Mouse (Mus musculus): ENCODE data around the gene Spata5. TPM values are rescaled to one million over a fixed set of nuclear protein-coding genes. Genes with fewer than 3 reads are reported as not detected.

Gene Spata5
- polyA plus RNA-seq, 1 experiment from 2014 or later: 29.8 TPM

- Histone ChIP-seq H3K4me3 (ENCODE audit: low read length) (no peak overlapping the region), H3K27me3 (ENCODE audit: control insufficient read depth, insufficient read depth, low read depth, low read length) (no peaks in the 10 kb centered on the region), H3K4me2 (ENCODE audit: low read depth, low read length) (no peak overlapping the region), H3K4me1 (replicated peaks; ENCODE audit: control insufficient read depth, insufficient read depth, low read length) (no peaks in the 10 kb centered on the region), H3K9ac (ENCODE audit: low read length) (no peak overlapping the region), H3K9me3 (ENCODE audit: control insufficient read depth, low read length) (no peaks in the 10 kb centered on the region), H3K27ac (ENCODE audit: low read length) (no peak overlapping the region), H3K36me3 (ENCODE audit: control insufficient read depth, insufficient read depth, low read length) (no peaks in the 10 kb centered on the region)
- 82% methylated on average over 6 of the region's 6 CpGs for WGBS
- ATAC-seq (ENCODE audit: low read depth): no peak
Measured at GRCm38 (mm10) chr3:37387310-37387709, 32.4 kb upstream of the Spata5 start.

DNA sequence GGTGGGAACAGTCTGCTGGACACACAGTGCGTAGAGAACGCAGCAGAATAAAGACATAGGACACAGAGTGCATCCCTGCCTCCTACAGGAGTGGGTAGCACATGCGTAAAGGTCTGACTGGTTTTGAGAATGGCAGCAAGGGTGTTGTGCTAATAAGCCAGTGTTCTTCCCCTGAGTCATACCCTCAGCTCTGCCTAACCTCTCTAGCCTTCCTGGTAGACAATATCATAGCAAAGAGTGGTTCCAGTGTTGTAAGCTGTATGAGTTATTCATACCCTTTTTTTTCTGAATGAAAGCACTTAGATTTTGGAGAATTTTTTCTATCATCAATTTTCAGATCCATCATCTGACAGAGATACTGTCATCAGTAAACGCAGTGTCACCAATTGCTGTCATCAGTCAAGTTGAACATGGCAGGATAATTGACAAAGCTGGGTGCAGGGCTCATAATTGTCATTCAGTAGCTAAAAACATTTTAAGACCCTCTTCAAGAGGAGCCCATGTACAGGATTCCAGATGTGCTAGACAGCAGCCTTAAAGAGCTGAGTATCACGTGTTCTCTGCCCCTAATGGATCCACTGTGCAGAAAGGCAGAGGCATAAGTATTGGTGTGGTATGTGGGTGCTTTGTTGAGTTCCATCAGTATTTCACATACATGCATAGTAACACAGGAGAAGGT, 22.6 kb upstream of the Spata5 start:
- WGBS: 87% methylated on average over 5 of the region's 5 CpGs
- Histone ChIP-seq H3K27ac (ENCODE audit: low read length) (peak overlapping the region; percentile 64), H3K36me3 (ENCODE audit: control insufficient read depth, insufficient read depth, low read length) (no peaks in the 10 kb centered on the region), H3K9ac (ENCODE audit: low read length) (no peak overlapping the region), H3K27me3 (ENCODE audit: control insufficient read depth, insufficient read depth, low read depth, low read length) (no peaks in the 10 kb centered on the region), H3K4me1 (replicated peaks; ENCODE audit: control insufficient read depth, insufficient read depth, low read length) (peaks cover 10% of the 10 kb centered on the region), H3K9me3 (ENCODE audit: control insufficient read depth, low read length) (no peaks in the 10 kb centered on the region), H3K4me3 (ENCODE audit: low read length) (no peak overlapping the region), H3K4me2 (ENCODE audit: low read depth, low read length) (no peak overlapping the region)
- no peak for ATAC-seq (ENCODE audit: low read depth)

- Histone ChIP-seq H3K27me3 (ENCODE audit: control insufficient read depth, insufficient read depth, low read depth, low read length) (no peaks in the 10 kb centered on the region), H3K4me3 (ENCODE audit: low read length) (no peak overlapping the region), H3K9me3 (ENCODE audit: control insufficient read depth, low read length) (no peaks in the 10 kb centered on the region), H3K9ac (ENCODE audit: low read length) (no peak overlapping the region), H3K4me2 (ENCODE audit: low read depth, low read length) (no peak overlapping the region), H3K4me1 (replicated peaks; ENCODE audit: control insufficient read depth, insufficient read depth, low read length) (peaks cover 10% of the 10 kb centered on the region), H3K27ac (ENCODE audit: low read length) (peak overlapping the region; percentile 64), H3K36me3 (ENCODE audit: control insufficient read depth, insufficient read depth, low read length) (no peaks in the 10 kb centered on the region)
- no peak for ATAC-seq (ENCODE audit: low read depth)
- WGBS: 71% methylated on average over 3 of the region's 3 CpGs
Measured at GRCm38 (mm10) chr3:37397646-37398045, 22.1 kb upstream of the Spata5 start.

- 56% methylated on average over 7 of the region's 7 CpGs for WGBS
- no peak overlapping the region for H3K4me2 ChIP-seq (ENCODE audit: low read depth, low read length)
Measured at GRCm38 (mm10) chr3:37398661-37399395, 20.9 kb upstream of the Spata5 start.

GRCm38 (mm10) chr3:37401729-37402610, 17.7 kb upstream of the Spata5 start:
- H3K4me2 ChIP-seq (ENCODE audit: low read depth, low read length): no peak overlapping the region
- 66% methylated on average over 11 of the region's 11 CpGs for WGBS

More at GRCm38 (mm10) chr3:37398661-37399395, 20.9 kb upstream of the Spata5 start:
- no peaks in the 10 kb centered on the region for H3K9me3 ChIP-seq (ENCODE audit: control insufficient read depth, low read length)
- no peak overlapping the region for H3K9ac ChIP-seq (ENCODE audit: low read length)
- H3K27me3 ChIP-seq (ENCODE audit: control insufficient read depth, insufficient read depth, low read depth, low read length): no peaks in the 10 kb centered on the region
- H3K4me3 ChIP-seq (ENCODE audit: low read length): no peak overlapping the region
- H3K36me3 ChIP-seq (ENCODE audit: control insufficient read depth, insufficient read depth, low read length): no peaks in the 10 kb centered on the region
- peaks cover 10% of the 10 kb centered on the region for H3K4me1 ChIP-seq (replicated peaks; ENCODE audit: control insufficient read depth, insufficient read depth, low read length)
- peak; percentile 92 for ATAC-seq (ENCODE audit: low read depth)
- H3K27ac ChIP-seq (ENCODE audit: low read length): peak overlapping the region; percentile 64

DNA sequence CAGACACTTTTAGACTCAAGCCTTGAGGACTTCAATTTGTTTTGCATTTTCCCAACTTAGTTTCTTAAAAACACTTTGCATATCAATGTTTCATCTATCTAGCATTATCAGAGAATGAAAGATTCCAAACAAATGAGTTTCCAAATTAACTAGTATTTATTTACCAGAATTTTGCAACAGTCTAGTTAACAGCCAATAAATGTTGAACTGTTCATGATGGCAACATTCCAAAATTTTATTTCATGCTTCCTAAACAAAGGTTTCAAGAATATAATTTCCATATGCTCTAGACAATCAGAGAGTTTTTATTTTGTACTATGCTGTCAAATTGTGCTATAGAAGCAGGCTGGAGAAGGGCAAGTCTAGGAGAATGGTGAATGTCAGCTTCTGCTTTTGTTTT, 12.1 kb upstream of the Spata5 start:
- Histone ChIP-seq H3K9me3 (ENCODE audit: control insufficient read depth, low read length) (no peaks in the 10 kb centered on the region), H3K27ac (ENCODE audit: low read length) (no peak overlapping the region), H3K27me3 (ENCODE audit: control insufficient read depth, insufficient read depth, low read depth, low read length) (no peaks in the 10 kb centered on the region), H3K36me3 (ENCODE audit: control insufficient read depth, insufficient read depth, low read length) (no peaks in the 10 kb centered on the region), H3K9ac (ENCODE audit: low read length) (no peak overlapping the region), H3K4me3 (ENCODE audit: low read length) (no peak overlapping the region), H3K4me1 (replicated peaks; ENCODE audit: control insufficient read depth, insufficient read depth, low read length) (no peaks in the 10 kb centered on the region), H3K4me2 (ENCODE audit: low read depth, low read length) (no peak overlapping the region)
- ATAC-seq (ENCODE audit: low read depth): peak; percentile 66

More at GRCm38 (mm10) chr3:37401729-37402610, 17.7 kb upstream of the Spata5 start:
- ATAC-seq (ENCODE audit: low read depth): peak; percentile 22; the same call in 1 of the 2 replicates
- Histone ChIP-seq H3K36me3 (ENCODE audit: control insufficient read depth, insufficient read depth, low read length) (no peaks in the 10 kb centered on the region), H3K4me1 (replicated peaks; ENCODE audit: control insufficient read depth, insufficient read depth, low read length) (peaks cover 10% of the 10 kb centered on the region), H3K9me3 (ENCODE audit: control insufficient read depth, low read length) (no peaks in the 10 kb centered on the region), H3K9ac (ENCODE audit: low read length) (no peak overlapping the region), H3K4me3 (ENCODE audit: low read length) (no peak overlapping the region), H3K27me3 (ENCODE audit: control insufficient read depth, insufficient read depth, low read depth, low read length) (no peaks in the 10 kb centered on the region), H3K27ac (ENCODE audit: low read length) (peak overlapping the region; percentile 53)

GRCm38 (mm10) chr3:37413446-37413845, 6.2 kb upstream of the Spata5 start:
- Histone ChIP-seq H3K4me3 (ENCODE audit: low read length) (no peak overlapping the region), H3K4me2 (ENCODE audit: low read depth, low read length) (no peak overlapping the region), H3K27ac (ENCODE audit: low read length) (no peak overlapping the region), H3K9me3 (ENCODE audit: control insufficient read depth, low read length) (no peaks in the 10 kb centered on the region), H3K9ac (ENCODE audit: low read length) (no peak overlapping the region), H3K36me3 (ENCODE audit: control insufficient read depth, insufficient read depth, low read length) (no peaks in the 10 kb centered on the region), H3K27me3 (ENCODE audit: control insufficient read depth, insufficient read depth, low read depth, low read length) (no peaks in the 10 kb centered on the region), H3K4me1 (replicated peaks; ENCODE audit: control insufficient read depth, insufficient read depth, low read length) (peaks cover 2% of the 10 kb centered on the region)
- no peak for ATAC-seq (ENCODE audit: low read depth)
- 80% methylated on average over 3 of the region's 3 CpGs for whole genome bisulfite sequencing

- Histone ChIP-seq H3K36me3 (ENCODE audit: control insufficient read depth, insufficient read depth, low read length) (no peaks in the 10 kb centered on the region), H3K9ac (ENCODE audit: low read length) (no peak overlapping the region), H3K9me3 (ENCODE audit: control insufficient read depth, low read length) (no peaks in the 10 kb centered on the region), H3K27ac (ENCODE audit: low read length) (no peak overlapping the region), H3K27me3 (ENCODE audit: control insufficient read depth, insufficient read depth, low read depth, low read length) (no peaks in the 10 kb centered on the region), H3K4me1 (replicated peaks; ENCODE audit: control insufficient read depth, insufficient read depth, low read length) (peaks cover 7% of the 10 kb centered on the region), H3K4me3 (ENCODE audit: low read length) (no peak overlapping the region), H3K4me2 (ENCODE audit: low read depth, low read length) (no peak overlapping the region)
- 44% methylated on average over 14 of the region's 14 CpGs for whole genome bisulfite sequencing
- ATAC-seq (ENCODE audit: low read depth): no peak
Measured at GRCm38 (mm10) chr3:37414413-37414960, 5.2 kb upstream of the Spata5 start.

DNA sequence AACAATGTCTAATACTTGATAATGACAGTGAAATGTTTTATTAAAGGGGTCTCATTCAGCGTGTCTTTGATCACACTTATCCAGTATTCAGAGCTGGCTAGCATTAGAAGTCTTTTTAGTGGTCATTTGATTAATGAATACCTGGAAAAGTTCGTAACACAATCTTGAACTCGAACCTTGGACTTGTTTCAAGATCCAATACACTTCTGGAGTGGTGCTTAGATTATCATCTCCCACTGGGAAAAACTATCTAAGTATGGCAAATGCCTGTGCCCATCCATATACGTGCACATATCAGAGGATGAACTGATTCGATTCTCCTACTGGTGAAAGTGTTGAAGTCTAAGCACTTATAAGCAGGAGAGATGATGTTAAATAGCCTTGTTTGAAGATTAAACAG, 1.4 kb upstream of the Spata5 start:
- Histone ChIP-seq H3K27ac (ENCODE audit: low read length) (no peak overlapping the region), H3K36me3 (ENCODE audit: control insufficient read depth, insufficient read depth, low read length) (no peaks in the 10 kb centered on the region), H3K27me3 (ENCODE audit: control insufficient read depth, insufficient read depth, low read depth, low read length) (no peaks in the 10 kb centered on the region), H3K9ac (ENCODE audit: low read length) (peak overlapping the region; percentile 88), H3K4me2 (ENCODE audit: low read depth, low read length) (peak overlapping the region; percentile 86), H3K4me1 (replicated peaks; ENCODE audit: control insufficient read depth, insufficient read depth, low read length) (peaks cover 15% of the 10 kb centered on the region), H3K4me3 (ENCODE audit: low read length) (peak overlapping the region; percentile 90), H3K9me3 (ENCODE audit: control insufficient read depth, low read length) (no peaks in the 10 kb centered on the region)
- 54% methylated on average over 5 of the region's 5 CpGs for WGBS
- no peak for ATAC-seq (ENCODE audit: low read depth)

Measured in lung, embryonic 16.5 days (tissue).